Mouse (Mus musculus): ENCODE data around the gene Tmem52b. TPM values are rescaled to one million over a fixed set of nuclear protein-coding genes. Genes with fewer than 3 reads are reported as not detected.

Tmem52b gene
- total RNA-seq, 1 experiment from 2014 or later: not detected

- ATAC-seq (ENCODE audit: extremely low read depth, insufficient number of reproducible peaks, low FRiP score, poor library complexity, severe bottlenecking): no peak
Observed at GRCm38 (mm10) chr6:129526069-129526468, 13.7 kb downstream of the Tmem52b start.

- ATAC-seq (ENCODE audit: extremely low read depth, insufficient number of reproducible peaks, low FRiP score, poor library complexity, severe bottlenecking): no peak
Observed at GRCm38 (mm10) chr6:129527416-129527815, 15.1 kb downstream of the Tmem52b start.

- ATAC-seq (ENCODE audit: extremely low read depth, insufficient number of reproducible peaks, low FRiP score, poor library complexity, severe bottlenecking): no peak
Observed at GRCm38 (mm10) chr6:129529605-129530004, 17.2 kb downstream of the Tmem52b start.

- no peak for ATAC-seq (ENCODE audit: extremely low read depth, insufficient number of reproducible peaks, low FRiP score, poor library complexity, severe bottlenecking)
Observed at GRCm38 (mm10) chr6:129530261-129530660, 17.9 kb downstream of the Tmem52b start.

- 0 out of 2 replicates have a peak, but pooled peaks have one; percentile 3 for ATAC-seq (ENCODE audit: extremely low read depth, insufficient number of reproducible peaks, low FRiP score, poor library complexity, severe bottlenecking)
Observed at GRCm38 (mm10) chr6:129532556-129532941, 20.2 kb downstream of the Tmem52b start.

GRCm38 (mm10) chr6:129532942-129533860 lies 20.8 kb downstream of the Tmem52b start, which contains the start of gene Gabarapl1:
Gabarapl1 (plus strand) TSS chr6:129533160.
- ATAC-seq (ENCODE audit: extremely low read depth, insufficient number of reproducible peaks, low FRiP score, poor library complexity, severe bottlenecking): peak; percentile 54

GRCm38 (mm10) chr6:129534057-129534456 lies 21.7 kb downstream of the Tmem52b start:
- ATAC-seq (ENCODE audit: extremely low read depth, insufficient number of reproducible peaks, low FRiP score, poor library complexity, severe bottlenecking): no peak

GRCm38 (mm10) chr6:129534627-129535190 lies 22.4 kb downstream of the Tmem52b start:
- no peak for ATAC-seq (ENCODE audit: extremely low read depth, insufficient number of reproducible peaks, low FRiP score, poor library complexity, severe bottlenecking)

GRCm38 (mm10) chr6:129535723-129536122 lies 23.4 kb downstream of the Tmem52b start:
- ATAC-seq (ENCODE audit: extremely low read depth, insufficient number of reproducible peaks, low FRiP score, poor library complexity, severe bottlenecking): no peak

- no peak for ATAC-seq (ENCODE audit: extremely low read depth, insufficient number of reproducible peaks, low FRiP score, poor library complexity, severe bottlenecking)
Observed at GRCm38 (mm10) chr6:129538555-129538954, 26.2 kb downstream of the Tmem52b start.

GRCm38 (mm10) chr6:129541931-129542330 lies 29.6 kb downstream of the Tmem52b start:
- no peak for ATAC-seq (ENCODE audit: extremely low read depth, insufficient number of reproducible peaks, low FRiP score, poor library complexity, severe bottlenecking)

- ATAC-seq (ENCODE audit: extremely low read depth, insufficient number of reproducible peaks, low FRiP score, poor library complexity, severe bottlenecking): no peak
Observed at GRCm38 (mm10) chr6:129542540-129542939, 30.2 kb downstream of the Tmem52b start.

GRCm38 (mm10) chr6:129543709-129544606 lies 31.6 kb downstream of the Tmem52b start:
- peak; percentile 72 for ATAC-seq (ENCODE audit: extremely low read depth, insufficient number of reproducible peaks, low FRiP score, poor library complexity, severe bottlenecking)

GRCm38 (mm10) chr6:129547277-129547676 lies 34.9 kb downstream of the Tmem52b start:
- no peak for ATAC-seq (ENCODE audit: extremely low read depth, insufficient number of reproducible peaks, low FRiP score, poor library complexity, severe bottlenecking)

GRCm38 (mm10) chr6:129548009-129548408 lies 35.7 kb downstream of the Tmem52b start:
- ATAC-seq (ENCODE audit: extremely low read depth, insufficient number of reproducible peaks, low FRiP score, poor library complexity, severe bottlenecking): no peak

- ATAC-seq (ENCODE audit: extremely low read depth, insufficient number of reproducible peaks, low FRiP score, poor library complexity, severe bottlenecking): no peak
Observed at GRCm38 (mm10) chr6:129557298-129558023, 45.1 kb downstream of the Tmem52b start.

- peak; percentile 98 for ATAC-seq (ENCODE audit: extremely low read depth, insufficient number of reproducible peaks, low FRiP score, poor library complexity, severe bottlenecking)
Observed at GRCm38 (mm10) chr6:129558946-129559640, 46.7 kb downstream of the Tmem52b start.

GRCm38 (mm10) chr6:129559641-129560027 lies 47.3 kb downstream of the Tmem52b start:
- no peak for ATAC-seq (ENCODE audit: extremely low read depth, insufficient number of reproducible peaks, low FRiP score, poor library complexity, severe bottlenecking)
